Mouse (Mus musculus): ENCODE data around the gene Rad51b.

Gene Rad51b

GRCm38 (mm10) chr12:79663893-79664574, 367.0 kb downstream of the Rad51b start:
- no peak for DNase-seq

- no peak for DNase-seq
Observed at GRCm38 (mm10) chr12:79674846-79675439, 377.9 kb downstream of the Rad51b start.

DNA sequence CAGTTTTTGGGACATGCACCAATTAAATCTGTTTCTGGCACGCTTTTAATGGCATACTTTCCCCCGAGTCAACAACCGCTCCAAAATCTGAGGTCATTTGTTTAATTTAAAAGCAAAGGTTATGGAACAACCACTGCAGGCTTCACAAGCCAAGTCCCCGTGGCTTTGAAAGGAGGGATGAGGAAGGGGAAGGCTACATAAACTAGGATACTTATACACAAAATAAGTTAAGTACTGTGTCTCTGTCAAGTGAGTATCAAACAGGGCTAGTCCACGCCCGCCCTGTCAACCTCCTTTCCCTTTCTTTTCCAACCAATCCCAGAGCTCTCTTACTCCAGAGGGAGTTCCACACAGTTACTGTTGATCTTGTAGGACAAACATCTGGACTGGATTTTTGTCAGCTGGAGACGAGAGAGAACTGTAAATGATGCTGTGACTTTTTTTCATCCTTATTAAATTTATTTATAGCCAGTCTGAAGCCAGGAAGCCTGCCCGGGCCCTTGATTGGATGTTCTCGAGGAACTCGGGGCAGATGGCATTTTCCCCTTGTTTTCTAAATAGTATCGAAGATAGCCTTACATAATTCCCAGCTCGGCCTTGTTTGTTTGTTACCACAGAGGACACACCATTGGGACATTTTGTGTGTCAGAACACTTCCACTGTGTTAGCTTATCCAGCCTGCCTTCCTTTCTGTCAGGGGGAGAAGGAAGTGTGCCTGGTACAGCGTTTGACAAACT, 378.5 kb downstream of the Rad51b start:
- no peak for DNase-seq

GRCm38 (mm10) chr12:79676251-79676650, 379.2 kb downstream of the Rad51b start:
- no peak for DNase-seq

GRCm38 (mm10) chr12:79676896-79677295, 379.8 kb downstream of the Rad51b start:
- no peak for DNase-seq

- DNase-seq, result no peak
Observed at GRCm38 (mm10) chr12:79679251-79679901, 382.3 kb downstream of the Rad51b start.

GRCm38 (mm10) chr12:79679941-79680697, 383.0 kb downstream of the Rad51b start:
- no peak for DNase-seq

- DNase-seq, result no peak
Observed at GRCm38 (mm10) chr12:79680698-79681072, 383.6 kb downstream of the Rad51b start.

GRCm38 (mm10) chr12:79681571-79681970, 384.5 kb downstream of the Rad51b start:
- DNase-seq, result no peak

DNA sequence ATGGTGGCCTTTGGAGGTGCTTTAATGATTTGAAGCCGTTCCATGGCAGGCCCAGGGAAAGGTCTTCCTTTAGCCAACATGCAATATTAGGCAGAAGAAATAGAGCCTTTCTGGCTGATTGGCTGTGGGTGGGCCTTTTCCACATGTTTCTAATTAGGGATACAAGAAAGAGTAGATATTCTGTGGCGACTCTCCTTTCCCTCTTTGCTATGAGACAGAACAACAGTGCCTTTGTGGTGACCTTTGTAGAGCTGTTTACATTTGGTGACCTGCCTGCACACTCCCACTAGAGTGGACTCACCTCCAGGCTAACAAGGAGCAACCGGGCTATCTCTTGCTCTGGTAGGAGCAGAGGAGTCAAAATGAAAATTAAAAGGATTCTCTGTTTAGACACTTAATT, 386.3 kb downstream of the Rad51b start:
- no peak for DNase-seq

DNA sequence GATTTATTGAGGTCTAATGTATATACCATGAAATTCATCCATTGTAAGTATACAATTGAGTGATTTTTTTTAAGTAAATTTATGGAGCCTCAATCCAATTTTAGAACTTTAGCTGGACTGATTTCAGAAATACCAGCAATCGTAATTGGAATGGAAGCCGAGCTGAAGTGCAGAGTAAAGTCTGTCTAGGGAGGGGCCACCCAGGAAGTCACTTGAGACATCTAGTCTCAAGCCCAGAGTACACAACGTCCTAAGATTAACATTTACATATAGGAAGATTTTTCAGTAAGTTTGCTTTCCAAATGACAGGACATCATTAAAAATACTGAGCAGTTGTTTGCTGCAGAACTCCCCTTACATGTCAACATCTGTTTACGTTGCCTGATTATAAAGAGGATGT, 386.7 kb downstream of the Rad51b start:
- no peak for DNase-seq

- DNase-seq, result no peak
Observed at GRCm38 (mm10) chr12:79684338-79684737, 387.3 kb downstream of the Rad51b start.

- no peak for DNase-seq
Observed at GRCm38 (mm10) chr12:79686594-79687325, 389.7 kb downstream of the Rad51b start.

DNA sequence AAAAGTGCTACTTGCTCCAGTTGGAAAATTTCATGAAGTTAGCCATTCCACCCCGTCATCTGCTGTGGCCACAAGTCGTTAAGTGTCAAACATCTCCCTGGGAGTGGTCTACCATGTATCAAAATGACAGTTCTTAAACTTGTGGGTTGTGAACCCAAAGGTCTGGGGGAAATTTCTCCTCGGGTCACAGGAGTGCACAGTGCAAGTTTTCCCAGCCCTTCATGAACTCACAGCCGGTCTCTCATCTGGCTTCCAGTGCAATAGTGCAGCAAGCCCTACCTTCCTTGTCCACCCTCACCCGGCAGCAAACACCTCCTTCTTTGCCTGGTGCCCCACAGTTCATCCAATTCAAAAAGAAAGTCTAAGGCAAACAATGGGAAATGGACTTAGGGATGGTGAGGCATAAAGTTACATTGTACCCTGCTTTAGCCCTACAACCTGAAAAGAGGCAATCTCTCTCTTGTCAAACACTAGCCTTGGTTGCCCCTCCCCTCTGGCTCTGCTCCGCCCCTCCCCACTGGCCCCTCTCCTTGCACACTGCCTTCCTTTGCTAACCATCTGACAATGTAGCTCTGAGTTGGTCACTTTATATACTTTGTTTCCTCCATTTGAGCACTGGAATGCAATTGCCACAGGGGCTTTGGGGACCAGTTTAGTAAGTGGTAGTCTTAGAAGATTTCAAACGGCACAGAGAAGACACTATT, 390.8 kb downstream of the Rad51b start:
- no peak for DNase-seq

- no peak for DNase-seq
Observed at GRCm38 (mm10) chr12:79689299-79689698, 392.2 kb downstream of the Rad51b start.

DNA sequence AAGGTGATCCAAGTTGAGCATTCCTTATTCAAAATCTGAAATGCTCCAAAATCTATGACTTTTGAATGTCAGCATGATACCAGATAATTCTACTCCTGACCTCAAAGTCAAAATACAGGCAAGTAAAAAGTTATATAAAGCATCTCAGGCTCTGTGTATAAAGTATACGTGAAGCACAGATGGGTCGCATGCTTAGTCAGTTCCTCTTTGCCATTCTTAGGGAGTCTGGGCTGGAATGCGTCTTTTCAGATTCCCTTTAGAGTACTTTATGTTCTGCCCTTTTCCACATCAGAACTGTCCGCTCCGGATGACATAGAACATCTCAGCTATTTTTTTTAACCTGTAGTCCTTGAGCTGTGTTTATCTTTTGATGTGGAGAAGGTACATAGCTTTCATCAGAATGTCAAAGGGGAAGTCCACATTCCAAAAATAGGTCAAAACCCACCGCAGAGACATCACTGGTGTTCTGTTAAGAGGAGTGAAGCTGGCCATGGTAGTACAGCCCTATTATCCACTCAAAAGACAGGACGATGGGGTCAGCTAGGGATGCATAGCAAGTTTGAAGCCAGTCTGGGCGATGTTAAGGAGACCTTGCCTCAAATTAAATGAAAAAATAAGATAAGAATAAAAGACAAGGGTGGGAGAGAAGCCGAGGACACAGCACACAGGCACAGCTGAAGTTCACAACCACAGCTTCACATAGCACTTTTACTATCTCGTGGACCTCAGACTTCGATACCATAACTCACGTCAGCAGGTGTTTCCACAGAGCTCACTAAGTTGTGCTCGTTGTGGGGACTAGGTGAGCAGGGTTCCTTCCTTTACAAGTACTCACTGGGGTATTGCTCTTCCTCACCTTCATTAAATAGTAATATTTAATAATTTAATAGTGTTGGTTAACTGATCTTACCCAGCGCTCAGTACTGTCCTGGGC, 395.1 kb downstream of the Rad51b start:
- no peak for DNase-seq

- no peak for DNase-seq
Observed at GRCm38 (mm10) chr12:79695832-79696434, 398.9 kb downstream of the Rad51b start.

- DNase-seq, result no peak
Observed at GRCm38 (mm10) chr12:79703555-79703954, 406.5 kb downstream of the Rad51b start.

- no peak for DNase-seq
Observed at GRCm38 (mm10) chr12:79705501-79706266, 408.6 kb downstream of the Rad51b start.

Data from thymus, adult 18-20 months (tissue).